Mouse (Mus musculus) megakaryocyte-erythroid progenitor cell, adult 5-6 weeks (primary cell): ENCODE measurements around the gene Olfr1415. TPM values are rescaled to one million over a fixed set of nuclear protein-coding genes. Genes with fewer than 3 reads are reported as not detected.

Source experiments
- total RNA-seq, 2 experiments: library from RNA; stranded (forward) in 1 of 2; stranded (reverse) in 1 of 2; fragments of 200-1000, 215-1000 nt in 1 of 2; fragments of >200 nt in 1 of 2; fragmentation: Nextera tagmentation in 1 of 2; gene quantifications; 2 replicates each; pipeline ENCODE4 v1.2.3; 2014 to 2017

Olfr1415 gene
- total RNA-seq, 2 experiments from 2014 or later = not detected

Other genes with a start within 250 kb of the Olfr1415 start
- gene Ndufa10, start 22.2 kb downstream of the Olfr1415 start, total RNA-seq (2014; fragmentation: Nextera tagmentation) = 169 and 187 TPM in 2 replicates
- gene Ndufa10, start 22.2 kb downstream of the Olfr1415 start, total RNA-seq (2017) = 132 and 170 TPM in 2 replicates
- not detected in 2 replicates for gene Olfr1416, start 11.0 kb downstream of the Olfr1415 start, total RNA-seq (2014; fragmentation: Nextera tagmentation)
- gene Olfr1416, start 11.0 kb downstream of the Olfr1415 start, total RNA-seq (2017) = not detected in 2 replicates
- gene Olfr1414, start 22.6 kb upstream of the Olfr1415 start, total RNA-seq (2014; fragmentation: Nextera tagmentation) = not detected in 2 replicates
- gene Olfr1414, start 22.6 kb upstream of the Olfr1415 start, total RNA-seq (2017) = not detected in 2 replicates
- gene Olfr1413, start 75.2 kb upstream of the Olfr1415 start, total RNA-seq (2014; fragmentation: Nextera tagmentation) = not detected in 2 replicates
- gene Olfr1413, start 75.2 kb upstream of the Olfr1415 start, total RNA-seq (2017) = not detected in 2 replicates
- not detected in 2 replicates for gene Olfr1412, start 89.7 kb upstream of the Olfr1415 start, total RNA-seq (2014; fragmentation: Nextera tagmentation)
- not detected in 2 replicates for gene Olfr1412, start 89.7 kb upstream of the Olfr1415 start, total RNA-seq (2017)
- not detected in 2 replicates for gene Olfr1411, start 98.3 kb upstream of the Olfr1415 start, total RNA-seq (2014; fragmentation: Nextera tagmentation)
- gene Olfr1411, start 98.3 kb upstream of the Olfr1415 start, total RNA-seq (2017) = not detected in 2 replicates
- gene Olfr1410, start 109.7 kb upstream of the Olfr1415 start, total RNA-seq (2014; fragmentation: Nextera tagmentation) = not detected in 2 replicates
- not detected in 2 replicates for gene Olfr1410, start 109.7 kb upstream of the Olfr1415 start, total RNA-seq (2017)
- not detected in 2 replicates for gene Olfr12, start 121.7 kb upstream of the Olfr1415 start, total RNA-seq (2014; fragmentation: Nextera tagmentation)
- not detected in 2 replicates for gene Olfr12, start 121.7 kb upstream of the Olfr1415 start, total RNA-seq (2017)
- gene Cops9, start 145.9 kb upstream of the Olfr1415 start, total RNA-seq (2014; fragmentation: Nextera tagmentation) = 193 and 214 TPM in 2 replicates
- 142 TPM in 2 replicates for gene Cops9, start 145.9 kb upstream of the Olfr1415 start, total RNA-seq (2017)
- gene Otos, start 152.7 kb upstream of the Olfr1415 start, total RNA-seq (2014; fragmentation: Nextera tagmentation) = 0.72 and 5.4 TPM in 2 replicates
- gene Otos, start 152.7 kb upstream of the Olfr1415 start, total RNA-seq (2017) = not detected in 2 replicates